Mouse (Mus musculus): ENCODE data around the gene Tgds. TPM values are rescaled to one million over a fixed set of nuclear protein-coding genes. Genes with fewer than 3 reads are reported as not detected.
"Not testable (repeated sequence)": the region's sequence is repeated elsewhere in the genome, so short reads cannot be mapped to it uniquely, and the experiment has no call there.

Gene Tgds
- polyA plus RNA-seq, 1 experiment from 2014 or later = 34.9 TPM

- H3K4me3 ChIP-seq (ENCODE audit: low read length) = peak overlapping the region; percentile 90
- ATAC-seq (ENCODE audit: low FRiP score, low TSS enrichment) = peak; percentile 25; the same call in 1 of the 2 replicates
- H3K36me3 ChIP-seq (ENCODE audit: insufficient read depth, low read length) = peaks cover 28% of the 10 kb centered on the region
- peak overlapping the region; percentile 78 for H3K4me2 ChIP-seq (replicated peaks; ENCODE audit: low read depth, low read length)
- WGBS = 0% methylated on average over 13 of the region's 13 CpGs
- H3K9ac ChIP-seq (replicated peaks; ENCODE audit: low read length) = peak overlapping the region; percentile 87
- H3K9me3 ChIP-seq (ENCODE audit: low read length) = no peaks in the 10 kb centered on the region
- H3K27ac ChIP-seq (ENCODE audit: low read length) = peak overlapping the region; percentile 50
- H3K4me1 ChIP-seq (ENCODE audit: insufficient read depth, low read length) = peaks cover 20% of the 10 kb centered on the region
- H3K27me3 ChIP-seq (ENCODE audit: insufficient read depth, low read length) = no peaks in the 10 kb centered on the region
Measured at GRCm38 (mm10) chr14:118137487-118137886, 4.9 kb upstream of the Tgds start.

GRCm38 (mm10) chr14:118136744-118137452 lies 4.3 kb upstream of the Tgds start, which contains the start of gene Gpr180:
Gpr180 (plus strand) TSS chr14:118137158.
- peak within 1 kb of the TSS; percentile 61 for H3K27ac ChIP-seq (ENCODE audit: low read length)
- peak; percentile 97 for ATAC-seq (ENCODE audit: low FRiP score, low TSS enrichment)
- peak within 1 kb of the TSS; percentile 90 for H3K4me3 ChIP-seq (ENCODE audit: low read length)
- peak within 1 kb of the TSS; percentile 87 for H3K9ac ChIP-seq (replicated peaks; ENCODE audit: low read length)
- H3K9me3 ChIP-seq (ENCODE audit: low read length) = no peaks in the 10 kb centered on the region
- WGBS = under 1% methylated on average over 63 of the region's 77 CpGs
- H3K27me3 ChIP-seq (ENCODE audit: insufficient read depth, low read length) = no peaks in the 10 kb centered on the region
- peaks cover 23% of the 10 kb centered on the region for H3K36me3 ChIP-seq (ENCODE audit: insufficient read depth, low read length)
- peaks cover 21% of the 10 kb centered on the region for H3K4me1 ChIP-seq (ENCODE audit: insufficient read depth, low read length)
- peak within 1 kb of the TSS; percentile 78 for H3K4me2 ChIP-seq (replicated peaks; ENCODE audit: low read depth, low read length)

GRCm38 (mm10) chr14:118131931-118132641 lies 469 bp downstream of the Tgds start:
- H3K4me2 ChIP-seq (replicated peaks; ENCODE audit: low read depth, low read length) = peak overlapping the region; percentile 74
- H3K4me3 ChIP-seq (ENCODE audit: low read length) = peak overlapping the region; percentile 63
- H3K9ac ChIP-seq (replicated peaks; ENCODE audit: low read length) = peak overlapping the region; percentile 74
- peaks cover 8% of the 10 kb centered on the region; the same call in 1 of the 2 replicates for H3K36me3 ChIP-seq (ENCODE audit: insufficient read depth, low read length)
- no peak overlapping the region for H3K27ac ChIP-seq (ENCODE audit: low read length)
- WGBS = 13% methylated on average over 21 of the region's 21 CpGs
- ATAC-seq (ENCODE audit: low FRiP score, low TSS enrichment) = peak; percentile 39
- H3K4me1 ChIP-seq (ENCODE audit: insufficient read depth, low read length) = peaks cover 17% of the 10 kb centered on the region
- H3K27me3 ChIP-seq (ENCODE audit: insufficient read depth, low read length) = no peaks in the 10 kb centered on the region
- no peaks in the 10 kb centered on the region for H3K9me3 ChIP-seq (ENCODE audit: low read length)

- Histone ChIP-seq H3K4me1 (ENCODE audit: insufficient read depth, low read length) (peaks cover 15% of the 10 kb centered on the region), H3K36me3 (ENCODE audit: insufficient read depth, low read length) (peaks cover 14% of the 10 kb centered on the region; the same call in 1 of the 2 replicates), H3K4me2 (replicated peaks; ENCODE audit: low read depth, low read length) (peak overlapping the region; percentile 74), H3K9me3 (ENCODE audit: low read length) (no peaks in the 10 kb centered on the region), H3K27ac (ENCODE audit: low read length) (no peak overlapping the region), H3K27me3 (ENCODE audit: insufficient read depth, low read length) (no peaks in the 10 kb centered on the region), H3K4me3 (ENCODE audit: low read length) (peak overlapping the region; percentile 63), H3K9ac (replicated peaks; ENCODE audit: low read length) (peak overlapping the region; percentile 74)
- no peak for ATAC-seq (ENCODE audit: low FRiP score, low TSS enrichment)
- WGBS = 68% methylated on average over 7 of the region's 7 CpGs
Measured at GRCm38 (mm10) chr14:118131472-118131871, 1.1 kb downstream of the Tgds start.

GRCm38 (mm10) chr14:118126301-118126700 lies 6.3 kb downstream of the Tgds start:
- H3K27ac ChIP-seq (ENCODE audit: low read length) = no peak overlapping the region
- H3K9ac ChIP-seq (replicated peaks; ENCODE audit: low read length) = no peak overlapping the region
- no peak for ATAC-seq (ENCODE audit: low FRiP score, low TSS enrichment)
- H3K9me3 ChIP-seq (ENCODE audit: low read length) = no peaks in the 10 kb centered on the region
- no peak overlapping the region for H3K4me3 ChIP-seq (ENCODE audit: low read length)
- WGBS = 87% methylated on average over 5 of the region's 5 CpGs
- H3K4me2 ChIP-seq (replicated peaks; ENCODE audit: low read depth, low read length) = no peak overlapping the region
- H3K4me1 ChIP-seq (ENCODE audit: insufficient read depth, low read length) = peaks cover 1% of the 10 kb centered on the region; the same call in 1 of the 2 replicates
- peaks cover 45% of the 10 kb centered on the region for H3K36me3 ChIP-seq (ENCODE audit: insufficient read depth, low read length)
- H3K27me3 ChIP-seq (ENCODE audit: insufficient read depth, low read length) = no peaks in the 10 kb centered on the region

- WGBS = 89% methylated on average over 4 of the region's 4 CpGs
Measured at GRCm38 (mm10) chr14:118124771-118125170, 7.8 kb downstream of the Tgds start.

GRCm38 (mm10) chr14:118124129-118124528 lies 8.4 kb downstream of the Tgds start:
- Histone ChIP-seq H3K36me3 (ENCODE audit: insufficient read depth, low read length) (peaks cover 57% of the 10 kb centered on the region), H3K27me3 (ENCODE audit: insufficient read depth, low read length) (no peaks in the 10 kb centered on the region), H3K4me1 (ENCODE audit: insufficient read depth, low read length) (no peaks in the 10 kb centered on the region), H3K27ac (ENCODE audit: low read length) (no peak overlapping the region), H3K9ac (replicated peaks; ENCODE audit: low read length) (no peak overlapping the region), H3K4me3 (ENCODE audit: low read length) (no peak overlapping the region), H3K4me2 (replicated peaks; ENCODE audit: low read depth, low read length) (no peak overlapping the region), H3K9me3 (ENCODE audit: low read length) (no peaks in the 10 kb centered on the region)
- ATAC-seq (ENCODE audit: low FRiP score, low TSS enrichment) = no peak
- 86% methylated on average over 5 of the region's 5 CpGs for WGBS

More at GRCm38 (mm10) chr14:118124771-118125170, 7.8 kb downstream of the Tgds start:
- Histone ChIP-seq H3K27me3 (ENCODE audit: insufficient read depth, low read length) (no peaks in the 10 kb centered on the region), H3K27ac (ENCODE audit: low read length) (no peak overlapping the region), H3K4me2 (replicated peaks; ENCODE audit: low read depth, low read length) (no peak overlapping the region), H3K4me3 (ENCODE audit: low read length) (no peak overlapping the region), H3K9me3 (ENCODE audit: low read length) (no peaks in the 10 kb centered on the region), H3K9ac (replicated peaks; ENCODE audit: low read length) (no peak overlapping the region), H3K36me3 (ENCODE audit: insufficient read depth, low read length) (peaks cover 56% of the 10 kb centered on the region), H3K4me1 (ENCODE audit: insufficient read depth, low read length) (no peaks in the 10 kb centered on the region)
- no peak for ATAC-seq (ENCODE audit: low FRiP score, low TSS enrichment)

GRCm38 (mm10) chr14:118113116-118113515 lies 19.4 kb downstream of the Tgds start:
- 85% methylated on average over 6 of the region's 6 CpGs for WGBS
- Histone ChIP-seq H3K4me3 (ENCODE audit: low read length) (no peak overlapping the region), H3K36me3 (ENCODE audit: insufficient read depth, low read length) (peaks cover 68% of the 10 kb centered on the region), H3K9ac (replicated peaks; ENCODE audit: low read length) (no peak overlapping the region), H3K27me3 (ENCODE audit: insufficient read depth, low read length) (no peaks in the 10 kb centered on the region), H3K4me2 (replicated peaks; ENCODE audit: low read depth, low read length) (no peak overlapping the region), H3K27ac (ENCODE audit: low read length) (no peak overlapping the region), H3K9me3 (ENCODE audit: low read length) (peaks cover 4% of the 10 kb centered on the region; the same call in 1 of the 2 replicates), H3K4me1 (ENCODE audit: insufficient read depth, low read length) (no peaks in the 10 kb centered on the region)
- no peak for ATAC-seq (ENCODE audit: low FRiP score, low TSS enrichment)

- H3K4me2 ChIP-seq (replicated peaks; ENCODE audit: low read depth, low read length); H3K9ac ChIP-seq (replicated peaks; ENCODE audit: low read length); H3K27me3 ChIP-seq (ENCODE audit: insufficient read depth, low read length); ATAC-seq (ENCODE audit: low FRiP score, low TSS enrichment); H3K4me1 ChIP-seq (ENCODE audit: insufficient read depth, low read length); H3K4me3 ChIP-seq (ENCODE audit: low read length); H3K27ac ChIP-seq (ENCODE audit: low read length); H3K9me3 ChIP-seq (ENCODE audit: low read length): not testable (repeated sequence)
- 91% methylated on average over 2 of the region's 2 CpGs for WGBS
- peaks cover 17% of the 10 kb centered on the region for H3K36me3 ChIP-seq (ENCODE audit: insufficient read depth, low read length)
Measured at GRCm38 (mm10) chr14:118107479-118107878, 25.1 kb downstream of the Tgds start.
